Mouse (Mus musculus) adrenal gland, adult (tissue): ENCODE data around the gene Nme8.

Source experiments
- DNase-seq, 2 experiments: peaks; one replicate each; pipeline ENCODE4 v3.0.0; 2022 to 2023; ENCODE audit warnings: low spot score in 1 of 2; ENCODE audit not compliant: inconsistent age in 2 of 2

The Nme8 gene

GRCm38 (mm10) chr13:19697790-19698189, at the start of gene Nme8:
Gene Nme8, minus strand, starts transcription at chr13:19697794.
- DNase-seq: no peak

- DNase-seq: no peak
Observed at GRCm38 (mm10) chr13:19745741-19746140, 48.1 kb upstream of the Nme8 start.

- no peak for DNase-seq
Observed at GRCm38 (mm10) chr13:19744536-19744935, 46.9 kb upstream of the Nme8 start.

GRCm38 (mm10) chr13:19734597-19734996, 37.0 kb upstream of the Nme8 start:
- no peak for DNase-seq

GRCm38 (mm10) chr13:19730826-19731225, 33.2 kb upstream of the Nme8 start:
- peak in 1 of 2 experiments; percentile 35 for DNase-seq

DNA sequence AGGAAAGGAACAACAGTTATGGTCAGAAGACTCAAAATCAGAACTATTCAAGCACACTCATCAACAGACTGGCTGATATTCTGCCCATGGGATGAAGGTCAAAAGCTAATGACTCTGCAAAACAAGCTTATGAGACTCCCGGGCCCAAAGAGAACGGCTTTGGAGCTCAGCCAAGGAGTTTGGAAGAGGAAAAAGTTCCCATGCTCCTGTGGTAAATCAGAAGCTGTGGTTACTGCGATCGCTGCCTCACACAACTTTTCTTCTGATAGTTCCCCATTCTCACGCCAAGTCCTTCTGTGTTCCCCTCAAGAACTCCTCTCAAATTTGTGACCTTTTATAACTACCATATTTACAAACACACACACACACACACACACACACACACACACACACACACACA, 21.4 kb upstream of the Nme8 start:
- DNase-seq: peak; percentile 36 to 73

- DNase-seq: no peak
Observed at GRCm38 (mm10) chr13:19717201-19717600, 19.6 kb upstream of the Nme8 start.

DNA sequence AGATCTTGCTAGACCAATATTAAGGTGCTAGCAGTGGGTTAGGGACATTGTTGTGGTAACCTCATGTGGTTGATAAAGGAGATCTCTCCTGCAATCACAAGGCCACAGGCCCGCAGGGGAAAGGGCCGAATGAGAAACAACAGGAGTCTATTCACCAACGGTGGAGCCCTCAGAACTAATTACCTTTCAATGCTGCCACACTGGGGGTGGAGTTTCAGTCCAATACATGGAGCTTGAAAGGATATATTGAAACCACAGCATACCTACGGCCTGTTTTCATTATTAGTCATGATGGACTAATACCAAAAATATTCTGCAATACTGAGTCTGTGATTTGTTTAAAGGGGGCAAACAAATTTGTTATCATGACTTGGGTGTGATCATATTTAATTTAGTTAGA, 6.2 kb upstream of the Nme8 start:
- no peak for DNase-seq

DNA sequence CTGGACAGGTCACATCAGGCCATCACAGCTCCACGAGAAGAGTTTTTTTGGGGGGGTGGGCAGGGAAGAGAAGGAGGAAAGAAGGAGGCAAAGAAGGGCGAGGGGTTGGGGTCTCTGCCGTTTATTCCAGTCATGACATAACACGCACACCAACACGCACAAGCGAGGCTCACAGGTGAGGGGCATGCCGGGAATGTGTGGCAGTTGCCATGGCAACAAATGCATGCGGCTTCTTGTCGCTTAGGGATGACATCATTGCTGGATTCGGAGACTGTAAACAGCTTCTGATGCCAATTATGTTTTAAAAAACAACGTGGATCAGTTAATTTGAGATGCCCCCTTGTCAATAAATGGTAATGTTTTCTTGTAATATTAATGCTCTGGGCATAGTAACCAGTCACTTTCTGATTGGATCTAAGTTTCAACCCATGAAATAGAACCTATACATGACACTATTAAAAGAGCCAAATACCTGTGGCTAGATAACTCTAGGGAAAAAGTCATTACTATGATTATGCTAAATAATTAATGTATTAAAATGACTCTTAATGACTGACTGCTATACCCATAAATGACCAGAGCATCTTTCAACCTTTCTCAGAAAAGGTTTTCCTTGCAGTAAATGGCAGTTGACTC, 4.0 kb upstream of the Nme8 start:
- DNase-seq: no peak

DNA sequence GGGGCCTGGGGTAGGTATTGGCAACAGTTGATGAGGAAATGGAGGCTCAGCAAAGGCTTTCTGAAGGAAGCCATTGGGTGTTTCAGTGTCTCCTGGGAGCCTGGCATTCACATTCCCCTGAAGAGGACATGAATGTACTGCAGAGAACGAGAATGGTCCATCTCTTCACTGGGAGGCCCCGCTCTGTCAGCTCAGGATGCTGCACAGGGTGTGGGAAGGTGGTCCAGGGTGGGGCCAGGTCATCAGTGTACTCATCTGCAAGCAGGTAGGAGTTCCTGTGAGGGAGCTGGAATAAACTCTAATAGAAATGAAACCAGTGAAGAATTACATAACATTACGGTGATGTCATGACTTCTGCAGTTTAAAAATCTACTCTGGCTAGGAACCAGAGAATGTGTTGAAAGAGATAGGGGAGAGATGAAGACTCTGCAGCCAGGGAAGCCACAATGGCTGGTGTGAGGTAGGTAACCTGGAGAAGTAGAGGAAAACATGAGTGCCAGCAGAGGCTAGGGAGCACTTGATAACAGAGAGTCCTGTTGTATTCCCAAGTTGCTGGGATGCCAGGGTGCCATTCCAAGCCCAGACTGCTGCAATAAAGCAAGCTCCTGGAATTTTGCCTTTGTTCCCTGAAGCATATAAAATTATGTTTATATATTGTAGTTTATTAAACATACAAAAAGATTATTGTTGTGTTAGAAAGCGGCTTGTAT, 3.3 kb upstream of the Nme8 start:
- DNase-seq: peak in 1 of 2 experiments; percentile 67

DNA sequence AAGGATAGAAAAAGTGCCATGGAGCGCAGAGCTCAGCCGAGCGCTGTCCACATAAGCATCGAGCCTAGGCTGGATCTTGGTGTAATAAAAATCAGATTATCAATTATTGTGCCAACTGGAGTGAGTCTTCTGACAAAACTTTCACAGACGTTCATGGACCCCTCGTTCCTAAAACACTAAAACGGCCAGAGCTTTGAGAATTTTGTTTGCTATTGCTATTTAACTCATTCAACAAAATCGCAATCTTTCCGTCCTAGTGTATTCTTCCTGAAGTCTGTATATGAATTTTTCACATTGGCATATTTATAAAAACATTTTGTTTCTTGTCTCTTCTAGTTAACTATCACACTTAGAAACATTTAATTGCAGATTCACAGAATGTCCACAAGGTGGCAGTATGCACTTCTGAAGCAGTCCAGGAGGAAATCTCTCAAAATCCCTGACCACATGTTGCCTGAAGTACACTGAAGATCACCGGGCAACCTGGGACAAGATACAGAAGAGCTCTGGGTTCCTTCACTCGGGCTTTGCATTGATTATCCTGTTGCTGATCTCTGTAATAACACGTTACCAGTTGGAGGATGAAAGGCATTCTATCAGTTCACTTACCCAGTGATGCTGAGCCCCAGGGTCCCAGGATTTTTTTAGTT, 1.1 kb upstream of the Nme8 start:
- peak in 1 of 2 experiments; percentile 56 for DNase-seq

GRCm38 (mm10) chr13:19690417-19690816, 7.2 kb downstream of the Nme8 start:
- DNase-seq: no peak

- no peak for DNase-seq
Observed at GRCm38 (mm10) chr13:19689971-19690370, 7.6 kb downstream of the Nme8 start.

DNA sequence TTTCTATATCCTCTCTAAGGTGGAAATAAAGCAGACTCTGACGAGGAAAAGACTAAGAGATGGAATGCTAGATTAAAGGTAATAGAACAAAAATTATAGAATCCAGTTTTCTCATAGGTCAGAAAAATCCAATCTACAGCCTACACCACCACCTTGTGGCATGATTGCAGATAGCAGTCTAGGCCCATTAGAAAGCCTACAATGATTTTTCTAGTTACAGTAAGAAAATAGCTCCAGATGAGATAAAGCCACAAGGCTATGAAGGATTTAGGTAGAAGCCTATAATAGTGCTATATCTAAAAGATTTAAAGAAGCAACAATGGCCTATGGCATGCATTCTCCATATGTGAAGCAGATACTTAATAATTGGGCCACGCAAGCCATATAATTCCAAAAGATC, 13.6 kb downstream of the Nme8 start:
- DNase-seq: peak; percentile 17 to 74

- DNase-seq: peak in 1 of 2 experiments; percentile 41
Observed at GRCm38 (mm10) chr13:19682879-19683640, 14.5 kb downstream of the Nme8 start.

GRCm38 (mm10) chr13:19674601-19675000, 23.0 kb downstream of the Nme8 start:
- DNase-seq: no peak

DNA sequence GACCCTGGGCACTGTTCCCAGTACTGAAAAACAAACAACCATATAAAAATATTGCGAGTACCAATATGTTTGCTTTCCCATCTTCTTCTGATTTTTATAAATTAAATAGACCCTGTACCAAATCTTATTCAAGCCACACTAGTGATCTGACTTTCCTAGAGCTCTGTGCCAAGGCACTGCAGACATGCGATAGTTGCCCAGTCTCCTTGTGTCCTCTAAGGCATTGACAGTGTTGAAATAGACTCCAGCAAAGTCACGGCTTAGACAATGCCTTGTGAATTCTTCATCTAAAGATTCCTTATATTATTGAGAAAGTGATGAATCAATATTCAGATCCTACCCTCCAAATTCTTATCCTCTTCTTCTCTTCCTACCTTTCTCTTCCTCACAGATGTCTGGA, 23.6 kb downstream of the Nme8 start:
- DNase-seq: no peak

GRCm38 (mm10) chr13:19668355-19669140, 29.0 kb downstream of the Nme8 start:
- no peak for DNase-seq

- DNase-seq: no peak
Observed at GRCm38 (mm10) chr13:19652405-19652804, 45.2 kb downstream of the Nme8 start.

DNA sequence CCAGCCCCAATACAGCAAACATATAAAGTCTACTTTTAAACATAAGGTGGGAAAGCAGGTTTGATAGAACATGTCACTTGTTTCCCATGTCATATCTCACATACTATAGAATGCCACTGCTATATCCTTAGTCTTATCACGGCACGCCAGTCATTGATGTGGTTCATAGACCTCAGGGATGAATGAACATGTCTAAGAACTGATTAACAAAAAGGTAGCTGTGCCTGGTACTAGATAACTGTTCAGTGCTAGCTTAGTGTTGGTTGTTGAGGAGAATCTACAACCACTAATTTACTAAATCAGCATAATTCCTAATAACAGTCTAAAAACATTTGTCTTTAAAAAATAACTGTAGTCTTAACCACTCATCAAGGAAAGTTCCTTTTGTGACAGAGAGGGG, 47.8 kb downstream of the Nme8 start:
- no peak for DNase-seq

DNA sequence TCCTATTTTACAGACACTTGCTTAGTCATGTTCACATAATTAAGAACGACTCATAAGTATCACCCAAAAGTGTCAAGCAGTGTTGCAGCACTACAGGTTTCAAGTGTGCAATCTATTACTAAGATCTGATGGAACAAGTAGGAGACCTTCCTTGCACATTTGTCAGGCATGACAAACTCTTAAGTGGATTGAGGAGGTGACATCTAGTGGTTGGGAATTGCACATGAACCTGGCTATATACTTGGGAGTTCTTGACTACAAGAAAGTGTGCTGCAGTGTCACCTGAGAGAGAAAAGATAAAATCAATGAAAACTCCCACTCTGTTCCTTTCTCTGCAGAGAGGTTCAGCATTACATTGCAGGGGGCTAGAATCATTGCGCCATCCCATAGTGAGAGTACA, 53.4 kb downstream of the Nme8 start:
- DNase-seq: peak in 1 of 2 experiments; percentile 33
